Mouse (Mus musculus) forebrain, postnatal 0 days (tissue): Measurements from ENCODE around the gene Sstr2. TPM values are rescaled to one million over a fixed set of nuclear protein-coding genes. Genes with fewer than 3 reads are reported as not detected.

Experiments
- ATAC-seq: fragments of 200-750 bp; cut with Nextera tagmentation; 2 replicates; pipeline ENCODE4 v1.8.0; 2017; ENCODE audit warnings: mild to moderate bottlenecking, moderate library complexity
- DNase-seq: peaks from one replicate; pipeline ENCODE4 v3.0.0-alpha.2; 2015
- H3K27ac ChIP-seq: fragments of 300-500 bp; sonication (generic); 2 replicates; pipeline ENCODE4 v1.5.1; 2014; ENCODE audit warnings: low read depth, mild to moderate bottlenecking, antibody characterized with exemption, low read length, moderate library complexity, mixed read lengths
- H3K27me3 ChIP-seq: fragments of 300-500 bp; sonication (generic); 2 replicates; pipeline ENCODE4 v1.6.1; 2014; ENCODE audit warnings: mild to moderate bottlenecking, low read length, mixed read lengths; ENCODE audit not compliant: insufficient read depth
- H3K36me3 ChIP-seq: fragments of 300-500 bp; sonication (generic); 2 replicates; pipeline ENCODE4 v1.6.1; 2014; ENCODE audit warnings: mild to moderate bottlenecking, moderate library complexity; ENCODE audit not compliant: insufficient read depth
- H3K4me1 ChIP-seq: fragments of 300-500 bp; sonication (generic); 2 replicates; pipeline ENCODE4 v1.6.1; 2014; ENCODE audit warnings: antibody characterized with exemption; ENCODE audit not compliant: insufficient read depth
- H3K4me2 ChIP-seq: fragments of 300-500 bp; sonication (generic); 2 replicates; pipeline ENCODE4 v1.6.1; 2014; ENCODE audit warnings: low read depth, mild to moderate bottlenecking, moderate library complexity
- H3K4me3 ChIP-seq: fragments of 300-500 bp; sonication (generic); 2 replicates; pipeline ENCODE4 v1.5.1; 2014; ENCODE audit warnings: low read depth, low read length, mixed read lengths
- H3K9ac ChIP-seq: fragments of 300-500 bp; sonication (generic); 2 replicates; pipeline ENCODE4 v1.6.1; 2014; ENCODE audit warnings: mild to moderate bottlenecking
- H3K9me3 ChIP-seq: fragments of 300-500 bp; sonication (generic); 2 replicates; pipeline ENCODE4 v1.6.1; 2016; ENCODE audit warnings: low read length
- CTCF ChIP-seq: sonication (generic); IDR thresholded peaks from 2 replicates; pipeline ENCODE4 v1.5.1; 2016; ENCODE audit warnings: antibody characterized with exemption, control low read depth, low read depth
- WGBS: fragments of 180-500 bp; shearing (Covaris S2); extraction: QIAGEN DNeasy Blood & Tissue Kit; methylation state at CpG from one replicate; pipeline ENCODE4 v1.1.7; 2014; 5-methylcytosine and 5-hydroxymethylcytosine counted together
- polyA plus RNA-seq: library from polyadenylated mRNA; unstranded; fragments of >200 nt; fragmentation: Nextera tagmentation; extraction: Ambion mirVana; gene quantifications from 2 replicates; pipeline ENCODE4 v1.2.1, GENCODE M21; 2015
- total RNA-seq: library from RNA; depleted of rRNA; stranded (reverse); fragments of >200 nt; gene quantifications from 2 replicates; pipeline ENCODE4 v1.2.3, GENCODE M21; 2014

Gene Sstr2
- total and polyA plus RNA-seq, 2 experiments from 2014 or later, result 27.1 to 32.2 TPM

DNA sequence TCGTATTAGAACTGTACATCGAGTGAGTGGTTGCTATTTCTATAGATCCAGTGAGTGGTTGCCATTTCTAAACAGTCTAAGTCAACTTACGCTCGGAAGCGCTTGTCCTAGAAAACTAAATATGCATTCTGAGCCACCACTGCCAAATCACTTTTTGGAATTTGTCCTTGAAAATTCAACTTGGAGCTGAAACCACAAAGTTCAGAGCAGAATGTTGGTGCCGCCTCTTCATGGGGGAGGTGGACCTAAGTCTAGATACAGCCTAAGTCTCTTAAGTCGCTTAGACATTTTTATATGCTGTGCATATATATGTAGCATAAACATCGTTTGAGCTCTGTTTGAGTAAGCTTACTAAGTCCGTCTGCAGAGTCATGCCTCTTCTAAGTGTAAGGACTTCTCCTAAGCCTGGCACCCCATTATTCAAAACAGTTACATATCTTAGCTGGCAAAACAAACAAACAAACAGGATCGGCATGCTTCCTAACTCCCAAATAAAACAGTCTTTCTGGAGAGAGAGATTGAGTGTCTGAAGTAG lies 8.0 kb upstream of the Sstr2 start:
- TF ChIP-seq CTCF, result no peak
- Histone ChIP-seq H3K9me3 (no peaks in the 10 kb centered on the region), H3K27ac (no peak overlapping the region), H3K36me3 (no peaks in the 10 kb centered on the region), H3K4me1 (peaks cover 9% of the 10 kb centered on the region), H3K4me2 (no peak overlapping the region), H3K27me3 (no peaks in the 10 kb centered on the region), H3K4me3 (no peak overlapping the region), H3K9ac (no peak overlapping the region)
- ATAC-seq (no peak), DNase-seq (no peak)
- WGBS, result 76% methylated on average over 10 of the region's 10 CpGs

DNA sequence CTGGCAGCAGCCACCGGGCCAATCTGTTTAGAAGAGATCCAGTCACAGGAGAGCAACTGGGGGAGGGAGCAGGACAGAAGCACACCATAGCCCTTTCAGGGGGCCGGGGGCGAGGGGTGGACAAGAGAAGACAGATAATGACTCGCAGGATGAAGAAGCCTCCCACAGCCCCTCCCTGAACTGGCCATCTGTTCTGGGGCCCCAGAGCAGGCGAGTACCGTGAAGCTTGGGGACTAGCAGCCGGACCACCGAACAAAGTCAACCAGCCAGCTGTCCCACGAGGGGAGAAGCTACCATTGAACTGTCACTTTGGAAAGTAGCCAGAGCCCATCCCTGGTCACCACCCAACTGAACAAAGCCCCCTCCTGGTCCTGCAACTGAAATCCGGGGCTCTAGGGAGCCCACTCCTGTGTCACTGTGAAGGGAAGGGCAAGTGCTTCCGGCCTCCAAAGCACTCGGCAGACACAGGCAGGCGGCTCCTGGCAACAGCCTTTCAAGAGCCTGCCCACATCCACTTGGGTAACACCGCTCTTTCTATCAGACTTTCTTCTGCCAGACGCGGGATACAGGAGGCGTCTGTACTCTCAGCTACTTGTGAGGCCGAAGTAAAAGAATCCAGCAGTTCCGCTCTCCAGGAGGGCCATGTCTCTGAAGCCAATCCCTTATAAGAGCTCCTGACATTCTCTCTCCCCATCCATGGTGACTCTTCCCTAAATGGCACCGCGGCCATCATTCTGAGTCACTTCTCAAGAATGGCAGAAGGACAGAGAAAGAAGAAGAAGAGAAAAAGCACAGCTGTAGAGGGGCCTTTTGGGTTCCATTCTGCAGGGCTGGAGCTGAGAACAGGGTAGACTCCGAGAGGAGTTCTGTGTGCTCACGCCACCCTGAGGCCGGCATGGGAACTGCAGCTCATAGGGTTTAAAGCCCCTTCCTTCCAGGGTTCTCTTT lies 7.2 kb upstream of the Sstr2 start:
- Histone ChIP-seq H3K27ac (peak overlapping the region; percentile 62), H3K9me3 (no peaks in the 10 kb centered on the region), H3K36me3 (no peaks in the 10 kb centered on the region), H3K27me3 (no peaks in the 10 kb centered on the region), H3K4me3 (no peak overlapping the region), H3K4me1 (peaks cover 9% of the 10 kb centered on the region), H3K9ac (no peak overlapping the region), H3K4me2 (0 out of 2 replicates have a peak overlapping the region, but pooled peaks have one; percentile 1)
- peak; percentile 73 for TF ChIP-seq CTCF
- ATAC-seq, result peak; percentile 86
- 21% methylated on average over 24 of the region's 24 CpGs for WGBS
- peak; percentile 73 for DNase-seq

DNA sequence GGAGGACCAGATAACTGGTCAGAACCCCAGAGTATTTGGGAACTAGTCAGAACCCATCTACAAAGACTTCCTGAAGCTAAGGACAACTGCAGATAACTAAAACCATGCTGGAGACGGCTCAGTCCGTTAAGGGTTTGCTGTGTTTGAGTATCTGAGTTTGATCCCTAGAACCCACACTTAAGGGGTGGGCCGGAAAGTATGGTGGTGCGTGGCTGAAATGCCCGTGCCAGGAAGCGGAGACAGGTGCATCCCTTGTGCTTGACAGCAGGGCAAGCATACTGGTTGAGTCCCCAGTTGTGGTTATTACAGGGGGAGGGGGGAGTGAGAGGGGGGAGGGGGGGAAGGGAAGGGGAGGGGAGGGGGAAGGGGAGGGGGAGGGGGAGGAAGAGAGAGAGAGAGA lies 4.7 kb upstream of the Sstr2 start:
- H3K4me1 ChIP-seq, result peaks cover 14% of the 10 kb centered on the region
- ATAC-seq, result no peak
- H3K9ac ChIP-seq, result no peak overlapping the region
- no peaks in the 10 kb centered on the region for H3K36me3 ChIP-seq
- H3K27ac ChIP-seq, result no peak overlapping the region
- no peaks in the 10 kb centered on the region for H3K9me3 ChIP-seq
- H3K4me3 ChIP-seq, result no peak overlapping the region
- WGBS, result 82% methylated on average over 6 of the region's 6 CpGs
- H3K4me2 ChIP-seq, result no peak overlapping the region
- TF ChIP-seq CTCF, result no peak
- H3K27me3 ChIP-seq, result no peaks in the 10 kb centered on the region
- DNase-seq, result no peak

DNA sequence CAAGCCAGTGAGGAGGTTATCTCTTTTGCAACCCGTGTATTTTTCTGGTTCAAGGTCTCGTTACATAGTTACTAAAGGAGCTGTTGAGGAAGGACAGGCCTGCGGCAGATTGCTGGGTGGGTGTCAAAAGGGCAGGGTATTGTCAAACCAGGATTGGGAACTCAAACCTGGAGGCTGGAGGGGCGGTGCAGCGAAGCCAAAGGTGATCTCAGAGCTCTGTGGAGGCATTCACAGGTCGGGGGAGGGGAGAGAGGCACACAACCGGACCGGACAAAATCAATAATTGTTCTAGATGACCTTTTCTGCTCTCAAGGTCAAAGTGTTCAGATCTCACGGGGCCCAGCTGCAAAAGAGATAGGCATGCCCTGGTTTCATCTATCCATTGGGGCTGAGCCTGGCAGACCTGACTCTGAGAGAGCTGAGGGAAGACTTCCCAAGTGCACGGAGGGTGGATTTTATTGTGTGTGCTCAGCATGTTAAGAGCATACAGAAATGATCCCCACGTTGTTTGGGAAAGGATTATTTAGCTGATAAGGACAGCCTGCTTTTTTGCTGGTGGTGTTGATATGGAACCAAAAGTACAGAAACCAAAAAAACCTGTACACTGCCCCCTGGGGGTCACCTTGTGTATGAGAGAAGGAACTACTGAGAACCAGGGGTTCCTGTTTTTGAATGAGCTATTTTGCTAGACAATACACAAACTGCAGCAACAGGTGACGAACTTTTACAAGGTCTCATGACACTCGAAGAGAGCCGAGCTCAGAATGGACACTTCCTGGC lies 1.8 kb upstream of the Sstr2 start:
- Histone ChIP-seq H3K27ac (no peak overlapping the region), H3K9me3 (no peaks in the 10 kb centered on the region), H3K36me3 (no peaks in the 10 kb centered on the region), H3K27me3 (no peaks in the 10 kb centered on the region; the same call in 1 of the 2 replicates), H3K4me3 (no peak overlapping the region), H3K4me1 (peaks cover 5% of the 10 kb centered on the region; the same call in 1 of the 2 replicates), H3K9ac (no peak overlapping the region), H3K4me2 (no peak overlapping the region)
- TF ChIP-seq CTCF, result peak; percentile 64
- peak; percentile 86 for DNase-seq
- 47% methylated on average over 14 of the region's 14 CpGs for WGBS
- ATAC-seq, result no peak

DNA sequence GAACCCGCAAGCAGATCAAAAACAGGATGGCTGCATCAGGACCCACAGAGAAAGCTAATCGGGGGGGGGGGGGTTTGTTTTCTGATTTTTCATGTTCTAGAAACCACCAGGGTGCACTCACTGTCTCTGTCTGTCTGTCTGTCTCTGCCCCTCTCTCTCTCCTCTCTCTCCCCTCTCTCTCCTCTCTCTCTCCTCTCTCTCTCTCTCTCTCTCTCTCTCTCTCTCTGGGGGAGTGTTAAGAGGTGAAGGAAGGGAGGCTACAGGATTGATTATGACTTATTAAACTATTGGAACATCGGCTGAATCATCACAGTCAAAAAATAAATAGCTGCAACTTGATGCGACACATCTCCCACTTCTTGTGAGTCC lies 855 bp upstream of the Sstr2 start:
- H3K27me3 ChIP-seq, result no peaks in the 10 kb centered on the region; the same call in 1 of the 2 replicates
- no peak for TF ChIP-seq CTCF
- no peak for DNase-seq
- peak overlapping the region; percentile 59 for H3K4me3 ChIP-seq
- peaks cover 5% of the 10 kb centered on the region; the same call in 1 of the 2 replicates for H3K4me1 ChIP-seq
- no peak for ATAC-seq
- H3K9me3 ChIP-seq, result no peaks in the 10 kb centered on the region
- H3K4me2 ChIP-seq, result peak overlapping the region; percentile 93
- peak overlapping the region; percentile 75; the same call in 1 of the 2 replicates for H3K27ac ChIP-seq
- H3K36me3 ChIP-seq, result no peaks in the 10 kb centered on the region
- H3K9ac ChIP-seq, result peak overlapping the region; percentile 71
- WGBS, result 35% methylated on average over 4 of the region's 4 CpGs

DNA sequence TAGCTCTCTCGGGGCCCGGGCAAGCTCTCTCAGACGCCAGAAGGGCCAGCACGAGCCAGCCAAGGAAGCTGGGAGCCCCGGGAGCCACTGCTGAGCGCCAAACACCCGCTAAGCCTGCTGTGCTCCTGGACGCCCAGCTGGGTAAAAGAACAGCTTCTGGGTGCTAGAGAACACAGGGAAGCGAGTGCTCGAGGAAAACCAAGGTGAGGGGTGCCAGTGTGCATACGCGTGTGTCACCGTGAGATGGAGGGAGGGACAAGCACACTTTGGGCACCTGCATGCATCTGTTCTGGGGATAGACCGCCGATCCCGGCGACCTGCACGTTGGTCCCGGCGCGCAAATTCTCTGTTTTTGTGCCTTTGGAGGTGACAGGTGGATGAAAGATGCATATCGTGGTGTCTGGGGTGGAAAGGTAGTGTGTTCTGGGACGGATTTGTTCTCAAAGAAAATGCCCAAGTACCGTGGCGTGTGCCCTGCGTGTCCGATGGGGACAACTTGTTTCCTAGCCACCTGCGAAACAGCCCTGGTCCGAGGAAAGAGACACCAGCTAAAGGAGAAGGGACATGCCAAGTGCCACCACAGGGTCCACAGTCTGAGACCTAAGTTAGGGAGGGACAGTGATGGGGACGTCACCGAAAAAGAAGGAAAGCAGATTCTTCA lies 408 bp downstream of the Sstr2 start:
- peak overlapping the region; percentile 93 for H3K4me2 ChIP-seq
- TF ChIP-seq CTCF, result no peak
- peaks cover 5% of the 10 kb centered on the region; the same call in 1 of the 2 replicates for H3K4me1 ChIP-seq
- peak overlapping the region; percentile 75 for H3K27ac ChIP-seq
- H3K36me3 ChIP-seq, result no peaks in the 10 kb centered on the region
- WGBS, result 1% methylated on average over 31 of the region's 31 CpGs
- ATAC-seq, result no peak
- peak overlapping the region; percentile 59 for H3K4me3 ChIP-seq
- no peak for DNase-seq
- H3K9ac ChIP-seq, result peak overlapping the region; percentile 71
- H3K9me3 ChIP-seq, result no peaks in the 10 kb centered on the region
- H3K27me3 ChIP-seq, result no peaks in the 10 kb centered on the region; the same call in 1 of the 2 replicates
